In the genomic region with DNA sequence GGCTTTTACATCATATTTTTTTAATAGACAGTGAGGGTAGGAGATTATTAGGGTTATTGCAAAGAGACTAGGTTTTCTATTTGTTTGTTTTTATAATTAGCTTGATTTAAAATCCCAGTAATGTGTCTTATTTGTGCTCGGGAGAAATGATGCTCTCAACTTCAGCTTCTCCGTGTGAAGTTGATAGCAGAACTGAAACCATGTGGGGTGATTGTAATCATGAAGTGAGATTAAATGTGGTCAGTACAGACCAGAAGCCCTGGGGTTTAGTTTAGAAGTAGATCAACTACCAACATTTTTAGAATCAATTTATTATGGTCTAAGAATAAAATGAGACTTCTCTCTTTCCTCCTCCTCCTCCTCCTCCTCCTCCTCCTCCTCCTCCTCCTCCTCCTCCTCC, we compare ENCODE assay signal across 25 mouse cellular contexts.
"Had no signal": no experiment of that assay in that cellular context is flagged by ENCODE, and none has a peak within 500 bp of the region (broad histone marks: within the 10 kb centered on the region; RNA-seq: fewer than 3 reads in every experiment).

No protein-coding gene starts in this region.

- DNase-seq: gastrocnemius, postnatal 10 days; gastrocnemius, postnatal 25 days; heart, adult 18-20 months; heart, postnatal 10 days; heart, postnatal 4 days; kidney, adult 11 months; kidney, adult 2 months; kidney, adult 9 months; kidney, postnatal 14 days; kidney, postnatal 36 days; layer of hippocampus, adult 9-11 months; layer of hippocampus, postnatal 36 days; left cerebral cortex, postnatal 4 days had no signal

- H3K4me2 ChIP-seq: heart, embryonic 12.5 days; hindbrain, embryonic 12.5 days; hindbrain, embryonic 14.5 days; kidney, embryonic 15.5 days; limb, embryonic 13.5 days; limb, embryonic 15.5 days; liver, embryonic 12.5 days had no signal

- H3K4me1 ChIP-seq: kidney, embryonic 15.5 days; limb, embryonic 15.5 days; liver, embryonic 12.5 days had no signal

- ATAC-seq: hindbrain, embryonic 16.5 days; liver, embryonic 12.5 days had no signal

- H3K27me3 ChIP-seq: heart, embryonic 12.5 days; hindbrain, embryonic 12.5 days; kidney, embryonic 15.5 days; limb, embryonic 13.5 days; limb, embryonic 15.5 days; liver, embryonic 12.5 days had no signal

- H3K9me3 ChIP-seq: heart, embryonic 10.5 days; heart, embryonic 12.5 days; hindbrain, embryonic 10.5 days; hindbrain, embryonic 12.5 days; kidney, embryonic 15.5 days; limb, embryonic 13.5 days; limb, embryonic 15.5 days; liver, embryonic 12.5 days had no signal

- H3K4me3 ChIP-seq: heart, embryonic 10.5 days; heart, embryonic 12.5 days; hindbrain, embryonic 10.5 days; hindbrain, embryonic 12.5 days; kidney, embryonic 15.5 days; limb, embryonic 13.5 days; limb, embryonic 15.5 days; liver, embryonic 12.5 days had no signal

- H3K36me3 ChIP-seq: heart, embryonic 10.5 days; heart, embryonic 12.5 days; hindbrain, embryonic 10.5 days; hindbrain, embryonic 12.5 days; kidney, embryonic 15.5 days; limb, embryonic 13.5 days; limb, embryonic 15.5 days; liver, embryonic 12.5 days had no signal

- H3K27ac ChIP-seq: heart, embryonic 10.5 days; hindbrain, embryonic 10.5 days; hindbrain, embryonic 12.5 days; hindbrain, embryonic 14.5 days; kidney, embryonic 15.5 days; kidney, postnatal 0 days; limb, embryonic 13.5 days; limb, embryonic 15.5 days; liver, embryonic 12.5 days; liver, embryonic 14.5 days had no signal

- H3K9ac ChIP-seq: heart, embryonic 12.5 days; hindbrain, embryonic 12.5 days; hindbrain, embryonic 14.5 days; kidney, embryonic 15.5 days; limb, embryonic 13.5 days; limb, embryonic 15.5 days; liver, embryonic 12.5 days; liver, embryonic 14.5 days had no signal
